Mouse (Mus musculus): ENCODE results near the gene Pgm2l1.

Pgm2l1 gene

DNA sequence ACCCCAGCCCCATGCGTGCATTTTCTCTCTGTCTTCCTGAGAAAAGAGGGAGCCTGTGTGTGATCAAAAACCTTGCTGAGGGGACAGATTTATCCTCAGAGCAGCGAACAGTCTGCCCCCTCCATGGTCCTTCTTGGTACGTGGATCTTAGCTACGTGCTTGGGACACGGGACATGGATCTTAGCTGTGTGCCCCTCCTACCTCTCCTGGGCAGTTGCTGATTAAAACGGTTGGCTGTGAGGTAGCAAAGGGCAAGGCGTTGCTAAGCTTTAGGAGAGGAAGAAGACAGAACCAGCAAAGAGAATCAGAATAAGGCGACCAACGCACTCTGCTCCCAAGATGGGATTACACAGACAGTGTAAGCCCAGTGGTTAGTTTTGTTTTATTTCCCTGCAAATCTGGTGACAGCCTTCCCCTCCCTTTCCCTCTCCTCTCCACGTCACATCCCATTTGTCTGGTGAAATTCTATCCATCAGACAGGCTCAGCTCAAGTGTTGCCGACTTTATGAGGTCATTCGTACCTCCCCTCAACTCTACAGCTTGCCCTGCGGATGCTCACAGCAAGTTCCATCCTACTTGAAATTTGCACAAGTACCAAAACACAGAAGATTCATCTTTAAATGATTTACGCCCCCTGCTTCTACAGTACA, 71.8 kb downstream of the Pgm2l1 start:
- no peak for DNase-seq

DNA sequence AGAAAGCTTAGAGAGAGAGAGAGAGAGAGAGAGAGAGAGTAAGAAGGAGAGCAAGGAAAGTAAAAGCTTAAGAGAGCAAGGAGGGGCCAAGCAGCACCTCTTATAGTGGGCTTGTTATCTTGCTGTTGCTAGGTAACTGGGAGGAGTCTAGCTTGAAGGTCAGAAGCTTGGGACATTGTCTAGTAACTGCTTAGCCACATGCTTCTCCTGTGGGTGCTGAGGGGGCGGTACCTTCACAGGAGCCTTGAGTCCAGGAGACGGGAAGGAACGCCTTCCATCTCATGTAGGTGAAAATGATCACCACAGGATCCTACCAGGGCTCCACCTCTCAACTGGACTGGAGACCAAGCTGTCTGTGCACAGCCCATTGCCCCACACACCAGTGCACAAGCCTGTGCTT, 74.2 kb downstream of the Pgm2l1 start:
- DNase-seq: no peak

- DNase-seq: no peak
Observed at GRCm38 (mm10) chr7:100302316-100302715, 75.1 kb downstream of the Pgm2l1 start.

DNA sequence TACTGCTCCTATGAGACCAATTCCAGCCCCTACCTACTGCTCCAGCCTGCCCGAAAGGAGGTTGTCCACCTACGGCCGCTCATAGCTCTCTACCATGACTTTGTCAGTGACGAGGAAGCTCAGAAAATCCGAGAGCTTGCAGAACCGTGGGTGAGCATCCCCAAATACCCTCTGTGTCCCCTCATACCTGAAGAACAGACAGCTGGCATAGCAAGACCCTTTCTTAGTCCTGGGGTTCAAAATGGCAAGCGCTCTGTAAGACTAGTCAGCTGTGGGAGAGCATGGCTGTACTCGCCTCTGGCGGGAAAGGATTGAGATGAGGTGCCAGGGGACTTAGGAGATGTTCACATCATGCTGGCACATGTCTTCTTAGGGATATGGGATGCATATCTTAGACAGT, 78.7 kb downstream of the Pgm2l1 start:
- DNase-seq: no peak

DNA sequence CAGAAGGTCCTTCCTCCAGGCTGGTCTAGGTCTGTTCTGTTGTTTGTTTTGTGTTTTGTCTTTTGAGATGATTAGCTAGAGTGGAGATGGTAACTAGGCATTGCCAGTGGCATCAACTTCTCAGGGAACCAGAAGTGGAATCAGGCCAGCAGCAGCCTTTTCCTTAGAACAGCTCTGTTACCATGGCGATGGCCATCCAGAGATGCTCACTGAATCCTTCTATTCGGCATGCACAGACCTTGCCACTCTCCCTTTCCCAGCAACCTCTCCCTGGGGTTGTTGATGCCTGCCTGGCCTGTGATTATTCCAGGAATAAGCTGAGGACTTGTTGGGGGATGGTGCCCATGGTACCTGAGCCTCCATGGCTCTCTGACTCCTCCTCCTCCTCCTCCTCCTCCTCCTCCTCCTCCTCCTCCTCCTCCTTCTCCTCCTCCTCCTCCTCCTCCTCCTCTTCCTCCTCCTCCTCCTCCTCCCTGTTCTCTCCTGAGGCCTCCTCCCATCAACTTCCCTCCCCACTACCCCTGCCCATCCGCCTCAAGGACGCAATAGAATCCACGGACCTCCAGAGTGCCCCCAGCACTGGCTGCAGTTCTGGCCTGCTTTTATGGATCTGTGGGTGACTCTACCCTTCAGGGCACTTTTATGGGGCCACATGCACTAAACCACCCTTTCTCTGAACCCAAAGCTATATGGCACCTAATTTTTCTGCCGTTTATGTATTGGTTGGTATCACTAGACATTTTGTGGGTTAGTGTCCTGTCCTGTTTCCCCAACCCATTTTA, 80.9 kb downstream of the Pgm2l1 start:
- no peak for DNase-seq

DNA sequence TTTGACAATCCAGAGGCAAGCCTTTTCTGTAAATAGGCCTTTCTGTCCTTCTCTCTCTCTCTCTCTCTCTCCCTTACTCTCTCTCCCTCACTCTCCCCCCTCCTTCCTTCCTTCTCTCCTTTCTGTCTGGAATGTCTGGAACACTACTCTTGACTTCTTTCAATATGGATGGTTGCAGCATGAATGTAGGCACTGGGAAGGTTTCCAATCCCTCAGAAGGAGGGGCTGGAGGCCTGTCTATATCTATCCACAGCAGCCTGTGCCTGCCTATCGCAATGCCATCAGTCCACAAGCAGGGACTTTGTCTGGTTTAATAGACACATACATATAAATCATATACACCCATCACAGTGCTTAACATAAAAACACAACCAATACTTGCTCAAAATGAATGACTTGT, 82.0 kb downstream of the Pgm2l1 start:
- no peak for DNase-seq

- DNase-seq: no peak
Observed at GRCm38 (mm10) chr7:100309679-100310078, 82.5 kb downstream of the Pgm2l1 start.

- no peak for DNase-seq
Observed at GRCm38 (mm10) chr7:100310290-100310689, 83.1 kb downstream of the Pgm2l1 start.

DNA sequence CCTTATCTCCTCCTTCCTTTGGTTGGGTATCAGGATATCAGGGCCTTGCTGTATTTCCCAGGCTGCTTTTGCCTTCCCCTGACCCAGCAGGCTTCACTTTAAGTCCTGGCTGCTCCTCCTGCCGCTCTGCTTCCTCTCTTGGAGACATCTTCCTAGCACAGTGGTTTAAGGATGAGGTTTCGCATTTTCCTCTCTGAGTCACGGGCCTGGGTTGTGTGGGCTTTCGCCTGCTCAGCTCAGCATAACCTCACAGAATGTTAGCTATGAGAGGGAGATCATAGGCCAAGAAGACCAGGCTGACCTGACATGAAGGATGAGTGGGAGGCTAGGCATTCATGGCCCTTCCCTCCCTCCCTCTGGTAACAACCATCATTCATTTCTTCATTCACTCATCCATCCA, 85.5 kb downstream of the Pgm2l1 start:
- DNase-seq: no peak

GRCm38 (mm10) chr7:100316924-100317323, 89.7 kb downstream of the Pgm2l1 start:
- DNase-seq: no peak

DNA sequence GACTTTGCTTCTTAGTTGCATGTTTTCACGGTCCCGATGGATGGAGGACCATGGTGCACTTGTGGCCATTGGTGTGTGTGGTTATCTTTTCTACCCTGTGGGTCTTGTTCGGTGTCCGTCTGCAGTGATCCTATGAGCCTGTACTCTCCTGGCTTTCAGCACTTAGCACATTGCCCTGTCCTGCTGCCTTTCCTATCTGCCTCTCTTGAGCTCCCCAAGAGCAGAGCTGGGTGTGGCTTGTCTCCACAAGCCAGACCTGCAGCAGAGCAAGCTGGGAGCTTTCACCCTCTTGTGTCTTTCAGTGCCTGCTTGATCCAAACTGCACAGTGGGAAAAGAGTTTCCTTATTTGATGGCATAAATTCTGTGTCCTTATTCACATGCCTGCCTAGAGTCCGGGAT, 90.3 kb downstream of the Pgm2l1 start:
- DNase-seq: no peak

DNA sequence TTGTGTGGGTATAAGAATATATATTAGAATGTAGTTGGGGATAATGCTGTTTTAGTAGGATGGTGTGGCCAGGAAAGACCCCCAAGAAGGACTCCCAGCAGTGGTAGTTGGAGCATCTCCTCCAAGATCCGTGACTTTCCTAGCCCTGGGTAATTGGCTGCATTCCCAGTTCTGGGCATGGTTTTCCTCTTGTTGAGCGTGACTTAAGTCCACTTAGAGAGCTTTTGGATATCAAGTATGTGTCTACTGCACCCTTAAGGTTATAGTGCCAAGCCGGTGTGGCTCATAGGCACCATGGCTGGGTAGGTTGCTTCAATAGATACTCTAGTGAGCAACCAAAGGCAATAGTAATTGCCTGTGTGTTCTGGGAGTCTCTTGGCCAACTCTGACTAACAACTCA, 96.5 kb downstream of the Pgm2l1 start:
- DNase-seq: no peak

GRCm38 (mm10) chr7:100325482-100325881, 98.3 kb downstream of the Pgm2l1 start:
- peak; percentile 14 for DNase-seq

DNA sequence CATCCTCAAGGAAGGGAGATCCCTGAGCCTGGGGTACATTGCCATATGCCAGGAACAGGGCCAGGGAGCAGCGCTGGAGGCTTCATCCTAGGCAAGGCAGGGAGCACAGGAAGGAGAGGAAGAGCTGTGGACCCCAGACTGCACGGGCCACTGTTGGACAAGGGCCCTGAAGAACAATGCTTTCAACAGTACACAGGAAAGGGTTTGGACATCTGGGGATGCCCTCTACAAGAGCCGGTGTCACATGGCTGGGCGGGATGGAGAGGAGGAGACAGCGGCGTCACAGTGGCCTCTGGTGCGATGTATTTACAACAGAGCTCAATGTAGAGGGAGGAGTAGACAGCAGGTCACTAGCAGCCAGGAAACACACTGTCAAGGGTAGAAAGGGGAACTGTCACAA, 100.3 kb downstream of the Pgm2l1 start:
- DNase-seq: no peak

All from cerebellum, adult 11 months (tissue).